Mouse (Mus musculus) E14TG2a.4 (cell line): ENCODE measurements around the gene Gm21970.

Experiments used
- CTCF ChIP-seq: conservative IDR thresholded peaks from 2 replicates; pipeline ENCODE4 v1.5.1; 2014; ENCODE audit warnings: low read length
- NANOG ChIP-seq: IDR thresholded peaks from 2 replicates; pipeline ENCODE4 v1.6.1; 2014; ENCODE audit warnings: borderline replicate concordance, low read length, mixed read lengths
- POU5F1 ChIP-seq: IDR thresholded peaks from 2 replicates; pipeline ENCODE4 v1.6.1; 2014; ENCODE audit warnings: low read length, borderline replicate concordance

DNA sequence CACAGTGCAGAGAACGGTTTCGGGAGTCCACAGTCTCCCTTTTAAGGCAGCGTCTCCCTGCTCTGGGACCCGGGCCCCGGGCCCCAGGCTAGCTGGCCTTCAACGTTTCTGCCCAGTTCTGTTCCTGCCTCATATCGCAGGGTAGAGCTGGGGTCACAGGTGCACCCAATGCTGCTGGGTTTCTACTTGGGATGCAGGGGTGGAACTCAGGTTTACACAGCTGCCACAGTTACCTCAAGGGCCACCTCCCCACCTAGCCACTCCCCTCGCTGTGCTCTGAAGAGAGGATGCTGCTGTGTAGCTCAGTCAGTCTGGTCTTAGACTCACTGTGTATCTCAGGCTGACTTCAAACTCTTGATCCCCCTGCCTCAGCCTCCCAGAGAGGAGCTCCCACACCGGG is 45.0 kb upstream of the Gm21970 start:
- no peak for TF ChIP-seq CTCF
- TF ChIP-seq NANOG = no peak
- TF ChIP-seq POU5F1 = no peak
